In the genomic region with DNA sequence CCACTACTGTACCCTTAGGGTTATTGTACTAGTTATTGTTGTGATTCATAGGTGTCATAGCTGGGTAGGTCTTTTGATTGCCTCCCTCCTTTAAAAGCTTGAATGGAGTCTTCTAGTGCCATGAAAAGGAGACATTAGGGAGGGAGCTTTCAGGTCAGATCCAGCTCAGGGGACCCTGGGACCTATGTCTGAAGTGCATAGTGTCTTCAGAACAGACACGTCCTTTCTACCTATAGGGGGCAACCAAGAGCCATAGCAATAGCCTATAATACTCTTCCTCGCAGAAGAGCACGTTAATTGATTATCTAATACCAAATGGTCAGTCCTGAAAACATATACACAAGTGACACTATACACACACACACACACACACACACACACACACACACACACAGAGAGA, we compare ENCODE assay signal across 8 mouse cellular contexts.
A peak's percentile ranks its signal among the peaks of the same experiment; 100 is the strongest.
DNase-seq lines count a peak whose midpoint lies in the region; ATAC-seq and TF ChIP-seq lines count a peak whose summit lies in the region.
"Had no signal": no experiment of that assay in that cellular context is flagged by ENCODE, and none has a peak within 500 bp of the region (broad histone marks: within the 10 kb centered on the region; RNA-seq: fewer than 3 reads in every experiment).

No protein-coding gene starts in this region.

- H3K4me1 ChIP-seq in kidney, embryonic 15.5 days: no peaks in the 10 kb centered on the region
- H3K4me1 ChIP-seq in lung, adult 2 months (ENCODE audit: control insufficient read depth, insufficient read depth, low read length): no peaks in the 10 kb centered on the region
- H3K4me1 ChIP-seq in hindbrain, embryonic 16.5 days (ENCODE audit: control insufficient read depth, insufficient read depth, low read depth, low read length): no peaks in the 10 kb centered on the region

- H3K27ac ChIP-seq in kidney, embryonic 15.5 days: no peak overlapping the region
- no peak overlapping the region for H3K27ac ChIP-seq in hindbrain, embryonic 16.5 days (ENCODE audit: low read depth, low read length)
- H3K27ac ChIP-seq: limb, embryonic 12.5 days had no signal

- no peak overlapping the region for H3K9ac ChIP-seq in kidney, embryonic 15.5 days
- H3K9ac ChIP-seq in hindbrain, embryonic 16.5 days (ENCODE audit: low read depth, low read length): no peak overlapping the region
- H3K9ac ChIP-seq: limb, embryonic 12.5 days had no signal

- 22% methylated on average over 3 of the region's 3 CpGs for WGBS in kidney, embryonic 15.5 days
- 2% methylated on average over 3 of the region's 3 CpGs for WGBS in lung, adult 2 months
- 21% methylated on average over 3 of the region's 3 CpGs for WGBS in hindbrain, embryonic 16.5 days

- TF ChIP-seq POLR2A in lung, adult 2 months (IDR thresholded peaks at IDR 0.05; ENCODE audit: borderline replicate concordance, extremely low read depth, low read depth, low read length): no peak

- H3K9me3 ChIP-seq in kidney, embryonic 15.5 days (replicated peaks): no peaks in the 10 kb centered on the region
- no peaks in the 10 kb centered on the region for H3K9me3 ChIP-seq in hindbrain, embryonic 16.5 days (ENCODE audit: control insufficient read depth, low read length)
- H3K9me3 ChIP-seq: limb, embryonic 12.5 days had no signal

- DNase-seq in kidney, adult 18-20 months: peak; percentile 8
- DNase-seq in ES-CJ7 (ENCODE audit: low read depth, low spot score): peak; percentile 35
- peak; percentile 37 for DNase-seq in adipocyte (ENCODE audit: low spot score)
- DNase-seq in lung, adult 2 months: peak; percentile 6
- no peak for DNase-seq in spleen, postnatal 14 days (ENCODE audit: low spot score in 2 of 2)

- H3K36me3 ChIP-seq in kidney, embryonic 15.5 days: no peaks in the 10 kb centered on the region
- no peaks in the 10 kb centered on the region for H3K36me3 ChIP-seq in hindbrain, embryonic 16.5 days (ENCODE audit: control insufficient read depth, insufficient read depth, low read length)
- H3K36me3 ChIP-seq: limb, embryonic 12.5 days had no signal

- peak; percentile 20; the same call in 1 of the 2 replicates for TF ChIP-seq CTCF in lung, adult 2 months (IDR thresholded peaks at IDR 0.05; ENCODE audit: insufficient read depth, low read length)

- H3K4me2 ChIP-seq in kidney, embryonic 15.5 days: no peak overlapping the region
- no peak overlapping the region for H3K4me2 ChIP-seq in hindbrain, embryonic 16.5 days (ENCODE audit: low read length)
- H3K4me2 ChIP-seq: limb, embryonic 12.5 days had no signal

- no peak overlapping the region for H3K4me3 ChIP-seq in kidney, embryonic 15.5 days (replicated peaks)
- no peak overlapping the region for H3K4me3 ChIP-seq in lung, adult 2 months (replicated peaks; ENCODE audit: extremely low read depth, low read depth, low read length)
- no peak overlapping the region for H3K4me3 ChIP-seq in hindbrain, embryonic 16.5 days (ENCODE audit: low read length)
- H3K4me3 ChIP-seq: limb, embryonic 12.5 days had no signal

- H3K27me3 ChIP-seq in kidney, embryonic 15.5 days: no peaks in the 10 kb centered on the region
- no peaks in the 10 kb centered on the region for H3K27me3 ChIP-seq in hindbrain, embryonic 16.5 days (replicated peaks; ENCODE audit: control insufficient read depth, insufficient read depth, low read length)
- H3K27me3 ChIP-seq: limb, embryonic 12.5 days had no signal

- no peak for ATAC-seq in kidney, embryonic 15.5 days (replicated peaks; ENCODE audit: low FRiP score)
- ATAC-seq in hindbrain, embryonic 16.5 days: no peak

Comparison
In these comparisons a context has a peak if more than half of its experiments do, and no peak if none do; other contexts are left out.
1. DNase-seq: peak in kidney, adult 18-20 months (single experiment), ES-CJ7 (single experiment), adipocyte (single experiment) and lung, adult 2 months (single experiment); none in spleen, postnatal 14 days (0 of 2).